Mouse (Mus musculus) erythroblast, embryonic 14.5 days (primary cell): ENCODE results near the gene Tcea3.

Experiments used
- GATA1 ChIP-seq: IDR thresholded peaks from 2 replicates; pipeline ENCODE4 v1.6.1; 2012; ENCODE audit warnings: low read length, inconsistent platforms, mixed read lengths
- TAL1 ChIP-seq: IDR thresholded peaks from 3 replicates; pipeline ENCODE4 v1.6.1; 2012; ENCODE audit warnings: low read length, inconsistent platforms, mixed read lengths

- TF ChIP-seq TAL1 = no peak
- no peak for TF ChIP-seq GATA1
These were observed 1.2 kb downstream of the Tcea3 start for GRCm38 (mm10) chr4:136248464-136249331.
